Mouse (Mus musculus) forebrain, embryonic 14.5 days (tissue): ENCODE results near the gene Fbxl20. TPM values are rescaled to one million over a fixed set of nuclear protein-coding genes. Genes with fewer than 3 reads are reported as not detected.

Experiments
- ATAC-seq: fragments of 200-750 bp; cut with Nextera tagmentation; 2 replicates; pipeline ENCODE4 v1.8.0; 2017; ENCODE audit warnings: mild to moderate bottlenecking, moderate library complexity
- DNase-seq: peaks from one replicate; pipeline ENCODE4 v3.0.0-alpha.2; 2015; ENCODE audit warnings: low spot score
- H3K27ac ChIP-seq: fragments of 300-500 bp; sonication (generic); 2 replicates; pipeline ENCODE4 v1.5.1; 2014; ENCODE audit warnings: low read depth, mild to moderate bottlenecking, control low read depth, low read length, moderate library complexity
- H3K27me3 ChIP-seq: fragments of 300-500 bp; sonication (generic); replicated peaks from 2 replicates; pipeline ENCODE4 v1.6.1; 2014; ENCODE audit warnings: low read length, control low read depth, mixed read lengths; ENCODE audit not compliant: control insufficient read depth, insufficient read depth
- H3K36me3 ChIP-seq: fragments of 300-500 bp; sonication (generic); 2 replicates; pipeline ENCODE4 v1.6.1; 2014; ENCODE audit warnings: low read length, control low read depth; ENCODE audit not compliant: control insufficient read depth, insufficient read depth
- H3K4me1 ChIP-seq: fragments of 300-500 bp; sonication (generic); 2 replicates; pipeline ENCODE4 v1.6.1; 2014; ENCODE audit warnings: antibody characterized with exemption, low read length, control low read depth; ENCODE audit not compliant: control insufficient read depth, insufficient read depth
- H3K4me2 ChIP-seq: fragments of 300-500 bp; sonication (generic); 2 replicates; pipeline ENCODE4 v1.6.1; 2014; ENCODE audit warnings: mild to moderate bottlenecking, control low read depth, low read length
- H3K4me3 ChIP-seq: fragments of 300-500 bp; sonication (generic); 2 replicates; pipeline ENCODE4 v1.5.1; 2014; ENCODE audit warnings: low read depth, low read length, control low read depth
- H3K9ac ChIP-seq: fragments of 300-500 bp; sonication (generic); 2 replicates; pipeline ENCODE4 v1.6.1; 2014; ENCODE audit warnings: mild to moderate bottlenecking, low read length, control low read depth, moderate library complexity
- H3K9me3 ChIP-seq: fragments of 300-500 bp; sonication (generic); replicated peaks from 2 replicates; pipeline ENCODE4 v1.6.1; 2016; ENCODE audit warnings: low read length, control low read depth, mixed read lengths; ENCODE audit not compliant: control insufficient read depth
- WGBS: fragments of 180-500 bp; shearing (Covaris S2); extraction: QIAGEN DNeasy Blood & Tissue Kit; methylation state at CpG from one replicate; pipeline ENCODE4 v1.1.7; 2014; 5-methylcytosine and 5-hydroxymethylcytosine counted together
- polyA plus RNA-seq: library from polyadenylated mRNA; unstranded; fragments of >200 nt; fragmentation: Nextera tagmentation; extraction: Ambion mirVana; gene quantifications from 2 replicates; pipeline ENCODE4 v1.2.1, GENCODE M21; 2014

The Fbxl20 gene
- polyA plus RNA-seq, 1 experiment from 2014 or later: 23.0 TPM

- H3K4me2 ChIP-seq: no peak overlapping the region
- H3K4me3 ChIP-seq: no peak overlapping the region
- no peaks in the 10 kb centered on the region for H3K4me1 ChIP-seq
- H3K9ac ChIP-seq: no peak overlapping the region
- H3K9me3 ChIP-seq: no peaks in the 10 kb centered on the region
- H3K36me3 ChIP-seq: no peaks in the 10 kb centered on the region
- no peak for ATAC-seq
- DNase-seq: no peak
- H3K27ac ChIP-seq: no peak overlapping the region
- 82% methylated on average over 8 of the region's 8 CpGs for WGBS
- H3K27me3 ChIP-seq: no peaks in the 10 kb centered on the region
Measured at GRCm38 (mm10) chr11:98077086-98077485, 73.1 kb downstream of the Fbxl20 start.

DNA sequence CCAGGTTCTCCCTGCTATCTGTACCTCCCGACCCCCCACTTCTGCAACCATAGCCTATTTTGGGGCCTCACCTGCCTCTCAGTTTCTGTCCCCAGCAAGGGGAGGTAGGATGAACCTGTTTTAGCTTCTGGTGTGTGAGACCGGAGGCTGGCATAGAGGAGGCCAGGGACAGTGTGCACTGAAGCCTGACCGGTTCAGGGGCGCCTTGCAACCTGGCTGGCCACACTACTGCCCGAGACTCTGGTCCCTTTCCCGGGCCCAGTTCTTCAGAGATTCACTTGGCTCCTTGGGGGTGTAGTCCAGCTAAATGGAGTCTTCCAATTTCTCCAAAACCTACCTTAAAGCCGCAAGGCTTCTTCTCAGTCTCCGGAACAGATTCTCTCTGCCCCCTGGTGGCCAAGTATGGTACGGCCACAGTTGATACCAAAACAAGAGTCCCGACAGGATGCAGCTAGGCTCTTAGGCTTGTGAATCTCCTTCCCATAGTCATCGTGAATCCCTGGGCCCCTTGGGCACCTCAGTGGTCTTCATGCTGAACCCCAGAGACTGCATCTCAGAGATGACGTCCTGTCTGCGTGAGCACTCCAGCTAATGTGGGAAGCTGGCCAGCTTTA is 74.9 kb downstream of the Fbxl20 start:
- Histone ChIP-seq H3K9ac (no peak overlapping the region), H3K4me1 (no peaks in the 10 kb centered on the region), H3K27me3 (no peaks in the 10 kb centered on the region), H3K27ac (no peak overlapping the region), H3K4me2 (no peak overlapping the region), H3K36me3 (no peaks in the 10 kb centered on the region), H3K4me3 (no peak overlapping the region), H3K9me3 (no peaks in the 10 kb centered on the region)
- DNase-seq: peak; percentile 92
- ATAC-seq: peak; percentile 65; the same call in 1 of the 2 replicates
- WGBS: 17% methylated on average over 13 of the region's 13 CpGs

DNA sequence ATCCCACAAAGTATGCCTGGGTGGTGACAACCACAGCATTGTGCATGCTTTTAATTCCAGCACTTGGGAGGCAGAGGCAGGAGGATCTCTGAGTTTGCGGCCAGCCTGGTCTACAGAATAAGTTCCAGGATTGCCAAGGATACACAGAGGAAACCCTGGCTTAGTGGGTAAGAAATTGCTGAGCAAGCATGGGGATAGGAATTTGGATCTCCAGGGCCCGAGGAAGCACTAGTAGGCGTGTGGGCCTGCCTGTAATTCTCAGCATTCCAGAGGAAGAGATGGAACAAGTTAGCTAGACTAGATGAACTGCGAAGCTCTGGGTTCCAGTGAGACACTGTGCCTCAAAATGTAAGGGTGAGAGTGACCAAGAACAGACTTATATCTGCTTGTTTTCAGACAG is 76.8 kb downstream of the Fbxl20 start:
- 92% methylated on average over 4 of the region's 4 CpGs for WGBS
- Histone ChIP-seq H3K9me3 (no peaks in the 10 kb centered on the region), H3K27me3 (no peaks in the 10 kb centered on the region), H3K4me3 (no peak overlapping the region), H3K36me3 (no peaks in the 10 kb centered on the region), H3K4me2 (no peak overlapping the region), H3K27ac (no peak overlapping the region), H3K4me1 (no peaks in the 10 kb centered on the region), H3K9ac (no peak overlapping the region)
- DNase-seq: no peak
- no peak for ATAC-seq

DNA sequence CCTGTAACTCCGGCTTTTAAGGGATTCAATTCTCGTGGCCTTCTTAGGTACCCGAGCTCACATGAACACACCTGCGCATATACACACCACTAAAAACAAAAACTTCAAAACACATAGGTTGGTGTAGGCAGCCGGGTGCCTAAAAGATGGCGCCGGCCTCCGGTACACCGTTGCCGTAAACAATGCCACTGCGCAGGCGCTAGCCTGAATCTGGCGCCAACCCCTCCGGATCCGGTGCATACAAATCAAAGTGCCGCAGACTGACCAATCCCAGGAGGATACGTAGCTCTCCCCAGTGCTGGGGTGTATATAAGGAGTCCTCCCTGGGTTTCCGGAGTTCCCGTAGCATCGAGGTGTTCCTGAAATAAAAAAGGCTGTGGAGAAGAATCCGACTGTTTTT is 82.9 kb downstream of the Fbxl20 start:
- H3K4me2 ChIP-seq: no peak overlapping the region
- no peak for DNase-seq
- H3K27ac ChIP-seq: no peak overlapping the region
- H3K9ac ChIP-seq: no peak overlapping the region
- WGBS: 96% methylated on average over 21 of the region's 21 CpGs
- H3K27me3 ChIP-seq: no peaks in the 10 kb centered on the region
- H3K4me1 ChIP-seq: no peaks in the 10 kb centered on the region
- no peak overlapping the region for H3K4me3 ChIP-seq
- no peak for ATAC-seq
- no peaks in the 10 kb centered on the region for H3K9me3 ChIP-seq
- H3K36me3 ChIP-seq: no peaks in the 10 kb centered on the region

GRCm38 (mm10) chr11:98066201-98066600 is 84.0 kb downstream of the Fbxl20 start:
- H3K4me3 ChIP-seq: no peak overlapping the region
- H3K27me3 ChIP-seq: no peaks in the 10 kb centered on the region
- DNase-seq: no peak
- no peaks in the 10 kb centered on the region for H3K36me3 ChIP-seq
- WGBS: 93% methylated on average over 12 of the region's 12 CpGs
- H3K4me1 ChIP-seq: no peaks in the 10 kb centered on the region
- no peaks in the 10 kb centered on the region for H3K9me3 ChIP-seq
- H3K9ac ChIP-seq: no peak overlapping the region
- H3K27ac ChIP-seq: no peak overlapping the region
- ATAC-seq: no peak
- H3K4me2 ChIP-seq: no peak overlapping the region

- no peaks in the 10 kb centered on the region for H3K27me3 ChIP-seq
- ATAC-seq (no peak), DNase-seq (peak; percentile 72)
- H3K9me3 ChIP-seq: no peaks in the 10 kb centered on the region
- no peaks in the 10 kb centered on the region for H3K36me3 ChIP-seq
- H3K4me2 ChIP-seq: no peak overlapping the region
- H3K4me1 ChIP-seq: no peaks in the 10 kb centered on the region
- no peak overlapping the region for H3K27ac ChIP-seq
- H3K9ac ChIP-seq: no peak overlapping the region
- WGBS: 54% methylated on average over 6 of the region's 6 CpGs
- no peak overlapping the region for H3K4me3 ChIP-seq
Measured at GRCm38 (mm10) chr11:98061904-98062562, 88.2 kb downstream of the Fbxl20 start.

- DNase-seq: no peak
- no peaks in the 10 kb centered on the region for H3K4me1 ChIP-seq
- no peak overlapping the region for H3K4me2 ChIP-seq
- H3K27me3 ChIP-seq: no peaks in the 10 kb centered on the region
- H3K27ac ChIP-seq: no peak overlapping the region
- no peak for ATAC-seq
- H3K4me3 ChIP-seq: no peak overlapping the region
- no peak overlapping the region for H3K9ac ChIP-seq
- H3K9me3 ChIP-seq: no peaks in the 10 kb centered on the region
- WGBS: 74% methylated on average over 3 of the region's 3 CpGs
- no peaks in the 10 kb centered on the region for H3K36me3 ChIP-seq
Measured at GRCm38 (mm10) chr11:98061441-98061840, 88.8 kb downstream of the Fbxl20 start.

- Histone ChIP-seq H3K4me1 (no peaks in the 10 kb centered on the region), H3K27me3 (no peaks in the 10 kb centered on the region), H3K4me2 (no peak overlapping the region), H3K27ac (no peak overlapping the region), H3K9me3 (no peaks in the 10 kb centered on the region), H3K9ac (no peak overlapping the region), H3K36me3 (no peaks in the 10 kb centered on the region), H3K4me3 (no peak overlapping the region)
- 72% methylated on average over 5 of the region's 5 CpGs for WGBS
- ATAC-seq (no peak), DNase-seq (no peak)
Measured at GRCm38 (mm10) chr11:98060104-98060692, 90.0 kb downstream of the Fbxl20 start.

GRCm38 (mm10) chr11:98059662-98060061 is 90.5 kb downstream of the Fbxl20 start:
- DNase-seq (no peak), ATAC-seq (no peak)
- H3K4me2 ChIP-seq: no peak overlapping the region
- H3K9ac ChIP-seq: no peak overlapping the region
- H3K27ac ChIP-seq: no peak overlapping the region
- no peaks in the 10 kb centered on the region for H3K4me1 ChIP-seq
- no peaks in the 10 kb centered on the region for H3K36me3 ChIP-seq
- H3K4me3 ChIP-seq: no peak overlapping the region
- WGBS: 67% methylated on average over 7 of the region's 7 CpGs
- H3K27me3 ChIP-seq: no peaks in the 10 kb centered on the region
- no peaks in the 10 kb centered on the region for H3K9me3 ChIP-seq
